Mouse (Mus musculus): ENCODE results near the gene Pold4.

Gene Pold4

GRCm38 (mm10) chr19:4204889-4205288, 26.8 kb upstream of the Pold4 start:
- no peak for DNase-seq

DNA sequence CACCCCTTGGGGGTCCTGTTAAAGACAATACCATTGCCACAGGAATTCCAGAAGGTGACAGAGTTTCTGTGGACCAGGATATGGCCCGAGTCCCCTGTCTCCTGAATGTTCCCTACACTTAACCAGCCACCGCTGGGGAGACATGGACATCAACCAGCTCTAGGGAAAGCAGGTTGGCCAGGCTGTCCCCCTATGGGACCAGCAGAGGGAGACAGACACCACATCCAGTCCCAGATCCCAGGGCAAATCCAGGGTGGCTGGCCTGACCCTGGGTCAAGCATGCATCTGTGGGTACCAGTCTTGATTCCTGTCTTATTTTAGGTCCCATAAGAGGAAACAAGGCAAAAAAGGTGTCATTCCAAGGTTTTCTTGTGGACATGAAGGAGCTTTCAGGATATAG, 24.7 kb upstream of the Pold4 start:
- DNase-seq = peak; percentile 68

GRCm38 (mm10) chr19:4208563-4208962, 23.1 kb upstream of the Pold4 start:
- no peak for DNase-seq

- no peak for DNase-seq
These were observed 19.7 kb upstream of the Pold4 start for GRCm38 (mm10) chr19:4211891-4212588.

DNA sequence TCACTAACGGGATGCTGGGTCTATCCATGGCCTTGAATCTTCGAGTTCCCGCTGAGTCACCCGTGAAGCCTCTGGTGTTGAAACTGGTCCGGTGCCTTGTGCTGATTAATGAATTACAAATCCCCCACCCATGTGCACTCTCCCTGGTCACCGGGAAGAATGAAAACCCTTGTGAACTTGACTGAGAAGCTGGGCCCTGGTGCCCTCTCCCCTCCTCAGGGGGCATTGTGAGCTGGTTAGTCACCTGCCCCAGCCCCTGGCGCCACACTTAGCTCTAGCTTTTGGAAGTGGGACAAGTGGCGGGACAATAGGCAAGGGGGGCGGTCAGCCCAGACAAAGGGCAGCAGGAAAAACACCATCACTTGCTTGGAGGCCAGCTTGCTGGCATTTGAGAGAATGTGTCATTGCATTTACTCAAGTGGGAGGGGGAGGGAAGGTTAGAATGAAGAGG, 18.1 kb upstream of the Pold4 start:
- no peak for DNase-seq

DNA sequence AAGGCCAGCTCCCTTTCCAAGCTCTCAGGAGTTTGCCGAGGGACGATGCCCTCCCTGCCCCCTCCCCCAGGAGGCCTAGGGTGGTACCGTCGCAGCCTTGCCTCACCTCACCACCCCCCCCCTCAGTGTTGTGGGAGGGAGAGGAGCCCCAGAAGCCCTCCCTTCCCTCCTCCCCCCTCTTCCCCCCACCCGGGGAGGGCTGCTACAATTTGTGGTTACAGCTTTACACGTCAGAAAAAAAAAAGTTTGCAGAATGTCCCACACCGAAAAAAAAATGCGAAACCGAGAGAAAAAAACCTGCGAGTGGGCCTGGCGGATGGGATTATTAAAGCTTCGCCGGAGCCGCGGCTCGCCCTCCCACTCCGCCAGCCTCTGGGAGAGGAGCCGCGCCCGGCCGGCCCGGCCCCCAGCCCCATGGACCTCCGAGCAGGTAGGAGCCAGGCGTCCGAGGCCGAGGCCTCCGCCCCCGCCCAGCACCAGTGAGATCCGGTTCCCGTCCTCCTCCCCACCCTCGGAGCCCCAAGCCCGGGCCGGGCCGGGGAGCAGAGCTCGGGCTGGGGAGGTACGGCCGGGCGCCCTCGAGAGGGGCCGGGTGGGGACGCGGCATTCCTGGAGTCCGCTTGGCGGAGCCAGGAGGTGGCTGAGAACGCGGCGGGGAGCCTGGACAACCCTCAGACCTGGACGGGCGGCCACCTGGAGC, 17.5 kb upstream of the Pold4 start, which contains the start of the genes Clcf1 and AC109138.7:
Gene Clcf1 (plus strand): TSS at position 168 of the 700 bp plus-strand sequence.
Gene AC109138.7 (plus strand): TSS at position 287 of the 700 bp plus-strand sequence.
- peak; percentile 61 for DNase-seq

DNA sequence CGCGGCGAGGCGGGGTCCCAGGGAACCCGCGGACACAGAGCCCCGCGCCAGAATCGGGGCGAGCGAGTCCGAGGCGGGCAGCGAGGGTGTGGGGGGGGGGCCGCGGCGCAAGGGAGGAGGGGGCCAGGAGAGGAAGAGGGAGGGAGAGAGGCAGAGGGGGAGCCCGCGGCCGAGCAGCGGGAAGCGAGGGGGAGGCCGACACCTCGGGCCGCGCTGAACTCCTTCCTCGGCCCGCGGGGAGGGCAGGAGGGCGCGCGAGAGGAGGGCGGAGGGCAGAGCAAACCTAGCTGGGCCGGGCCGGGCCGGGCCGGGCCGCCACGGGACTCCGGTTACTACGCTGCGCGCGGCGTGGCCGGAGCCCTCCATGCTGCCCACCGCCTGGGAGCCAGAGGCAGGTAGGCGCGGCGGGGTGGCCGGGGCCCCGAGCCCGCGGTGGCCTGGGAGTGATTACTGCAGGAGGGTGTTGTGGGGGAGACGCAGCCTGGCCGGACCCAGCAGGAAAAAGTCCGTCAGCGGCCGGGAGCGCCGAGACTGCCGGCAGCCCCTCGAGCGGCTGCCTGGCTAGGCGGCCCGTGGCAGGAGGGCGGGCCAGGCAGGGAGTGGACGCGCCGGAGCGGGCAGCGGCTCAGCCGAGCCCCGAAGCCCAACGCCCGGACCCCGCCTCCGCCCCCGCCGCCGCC, 16.8 kb upstream of the Pold4 start:
- no peak for DNase-seq

DNA sequence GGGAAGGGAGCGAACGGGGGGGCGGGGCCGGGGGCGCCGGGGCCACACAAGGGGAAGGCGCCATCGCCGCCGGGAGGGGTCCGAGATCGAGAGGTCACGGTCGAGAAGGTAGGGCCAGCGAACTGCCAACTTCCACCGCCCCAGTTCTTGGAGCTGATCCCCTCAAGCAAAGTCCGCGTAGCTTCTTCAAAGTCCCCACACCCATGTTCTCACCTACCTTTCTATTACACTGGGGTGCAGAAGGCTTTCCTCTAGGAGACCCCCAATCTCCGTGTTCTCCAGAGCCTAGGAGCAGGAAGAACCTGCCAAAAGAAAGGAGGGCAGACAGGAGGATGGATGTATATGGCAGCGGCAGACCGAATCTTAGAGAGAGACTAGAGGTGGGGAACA, 16.3 kb upstream of the Pold4 start:
- no peak for DNase-seq

DNA sequence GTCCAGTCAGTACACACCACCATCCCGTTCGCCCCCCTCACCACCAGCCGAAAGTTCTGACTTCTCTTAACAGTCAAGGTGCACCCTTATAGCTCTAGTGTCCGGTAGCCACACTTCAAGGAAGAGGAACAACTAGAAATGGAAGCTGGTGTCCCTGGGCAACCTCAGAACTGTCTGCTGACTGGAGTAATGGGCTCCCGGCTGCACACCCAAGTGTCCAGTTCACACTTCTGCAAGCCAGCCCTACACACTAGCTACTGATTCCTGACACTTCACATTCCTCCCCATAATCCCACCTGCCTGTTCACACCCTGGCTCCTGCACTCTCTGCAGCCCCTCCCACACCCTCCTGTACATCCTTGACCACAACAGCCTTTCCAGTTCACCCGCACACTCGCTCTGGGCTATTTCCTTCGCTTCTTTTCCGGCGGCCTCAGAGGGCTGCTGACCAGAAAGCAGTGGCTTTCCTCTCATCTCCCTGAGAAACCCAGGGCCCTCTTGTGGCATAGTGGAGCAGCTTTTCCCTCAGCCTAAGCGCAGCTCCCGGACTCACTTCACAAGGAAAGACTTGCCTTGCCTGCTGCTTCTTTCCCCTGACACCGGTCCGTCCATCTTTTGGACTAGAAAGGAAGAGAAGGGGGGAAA, 15.5 kb upstream of the Pold4 start:
- DNase-seq = no peak

- no peak for DNase-seq
These were observed 14.6 kb upstream of the Pold4 start for GRCm38 (mm10) chr19:4217140-4217539.

DNA sequence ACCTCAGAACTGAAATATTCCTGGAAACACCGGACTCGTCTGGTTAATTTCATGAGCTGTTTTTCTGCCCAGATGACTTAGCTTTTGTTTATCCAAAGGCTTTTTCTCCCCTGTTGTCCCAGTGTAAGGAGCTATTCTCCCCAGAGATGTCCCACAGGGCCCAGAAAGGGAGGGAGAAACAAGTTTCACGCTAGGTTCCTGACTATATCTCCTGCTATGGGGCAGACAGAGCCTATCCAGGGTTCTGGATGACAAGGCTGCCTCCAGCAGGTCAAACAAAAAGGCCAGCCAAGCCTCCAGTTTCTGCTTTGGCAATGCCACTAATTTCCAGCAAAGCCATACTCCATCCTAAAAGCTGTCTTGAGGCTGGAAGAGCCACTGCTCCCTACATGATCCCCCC, 13.8 kb upstream of the Pold4 start:
- DNase-seq = no peak

DNA sequence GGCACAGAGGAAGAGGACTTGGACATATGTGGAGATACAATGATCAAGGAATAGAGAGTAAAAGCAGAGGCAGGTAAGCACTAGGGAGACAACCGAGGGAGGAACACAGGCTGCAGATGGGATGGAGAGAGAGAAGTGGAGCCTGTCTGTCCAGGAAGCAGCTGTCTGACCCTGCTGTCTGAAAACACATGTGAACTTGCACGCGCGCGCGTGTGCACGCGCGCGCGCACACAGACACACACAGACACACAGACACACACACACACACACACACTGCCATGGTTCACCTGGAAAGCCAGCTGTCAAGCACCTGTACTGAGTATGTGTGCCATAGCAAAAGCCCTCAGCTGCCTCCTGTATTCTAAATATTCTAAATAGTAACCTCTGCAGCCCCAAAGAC, 13.4 kb upstream of the Pold4 start:
- DNase-seq = no peak

DNA sequence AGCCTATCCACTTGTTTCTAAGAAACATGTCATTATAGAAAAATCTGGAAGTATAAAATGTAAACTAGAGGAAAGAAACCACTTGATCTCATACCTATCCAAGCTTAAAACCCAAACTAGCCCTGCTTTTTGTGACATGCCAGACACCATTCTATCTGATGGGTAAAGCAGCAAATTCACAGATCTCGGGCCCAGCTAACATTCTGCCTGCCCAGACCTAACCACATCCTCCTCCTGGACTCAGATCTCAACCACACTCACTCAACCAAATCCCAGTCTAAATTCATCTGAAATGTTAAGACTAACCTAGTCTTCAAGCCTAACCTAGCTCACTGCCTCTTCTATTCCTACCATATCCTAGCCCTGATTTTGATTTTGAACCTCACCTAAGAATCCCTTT, 12.9 kb upstream of the Pold4 start:
- DNase-seq = no peak

DNA sequence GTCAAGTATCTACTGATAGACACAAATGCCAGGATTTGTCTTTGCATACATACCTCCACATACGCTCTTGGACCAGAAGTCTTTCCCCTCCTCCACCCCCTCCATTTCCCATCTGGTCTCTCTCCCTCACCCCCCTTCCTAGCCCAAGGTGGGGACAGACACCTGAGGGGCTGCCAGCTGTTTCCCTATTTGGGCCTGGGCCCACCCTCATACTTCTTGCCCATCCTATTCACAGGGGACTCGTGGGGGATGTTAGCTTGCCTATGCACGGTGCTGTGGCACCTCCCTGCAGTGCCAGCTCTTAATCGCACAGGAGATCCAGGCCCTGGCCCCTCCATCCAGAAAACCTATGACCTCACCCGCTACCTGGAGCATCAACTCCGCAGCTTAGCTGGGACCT, 11.8 kb upstream of the Pold4 start:
- DNase-seq = no peak

DNA sequence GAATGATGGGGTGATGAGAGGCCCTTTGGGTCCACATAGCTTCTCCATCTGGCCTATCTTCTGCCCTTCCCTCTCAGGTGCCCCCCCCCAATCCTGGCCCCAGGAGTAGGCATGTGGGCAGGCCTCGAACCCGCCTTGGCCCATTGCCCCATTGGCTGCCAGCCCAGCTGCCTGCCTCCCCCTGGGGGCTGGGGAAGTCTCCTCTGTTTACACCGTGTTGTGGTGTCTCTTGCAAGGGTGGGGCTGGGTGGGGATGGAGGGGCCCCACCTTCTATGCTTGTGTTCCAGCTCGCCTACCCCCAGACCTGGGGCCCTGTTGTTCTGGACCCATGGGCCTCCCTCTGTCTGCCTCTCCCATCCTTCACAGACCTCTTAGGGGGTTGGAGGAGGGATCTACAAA, 11.3 kb upstream of the Pold4 start:
- DNase-seq = no peak

DNA sequence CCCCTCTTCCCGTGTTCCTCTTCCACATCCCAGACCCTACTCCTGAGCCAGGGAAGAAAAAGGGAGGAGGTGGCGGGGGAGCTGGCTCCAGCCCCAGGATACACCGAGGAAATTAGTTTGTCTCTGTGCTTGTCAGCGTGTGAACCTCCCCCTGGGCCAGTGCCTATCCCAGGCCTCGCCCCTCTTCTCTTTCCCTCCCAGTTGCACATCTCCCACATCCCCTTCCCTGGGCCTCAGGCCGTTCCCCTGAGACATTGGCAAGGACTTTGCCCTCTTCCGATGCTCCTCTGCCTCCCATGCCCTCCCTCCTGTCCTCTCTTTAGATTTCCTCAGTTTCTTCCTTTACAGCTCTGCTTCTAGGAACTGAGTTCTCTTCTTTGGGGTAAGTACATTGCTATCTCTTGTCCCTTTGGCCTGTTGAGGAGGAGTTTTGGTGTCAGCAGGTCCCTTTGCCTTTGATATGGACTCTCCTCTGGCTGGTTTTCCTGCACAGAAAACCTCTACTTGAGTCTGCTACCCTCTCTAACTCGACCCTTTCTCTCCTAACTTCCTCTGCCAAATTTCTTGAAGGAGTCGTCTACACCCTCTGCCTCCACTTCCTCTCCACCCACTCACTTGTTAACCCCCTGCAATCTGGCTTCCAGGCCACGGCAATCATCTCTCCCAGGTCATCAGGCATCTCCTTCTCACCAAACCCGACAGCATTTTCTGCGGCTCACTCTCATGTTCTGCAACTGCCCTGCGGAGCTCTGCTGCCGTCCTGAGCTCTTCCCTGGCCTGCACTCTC, 10.5 kb upstream of the Pold4 start:
- DNase-seq = peak; percentile 38

- DNase-seq = peak; percentile 13
These were observed 9.5 kb upstream of the Pold4 start for GRCm38 (mm10) chr19:4222165-4222564.

GRCm38 (mm10) chr19:4226779-4227178, 4.9 kb upstream of the Pold4 start:
- peak; percentile 13 for DNase-seq

DNA sequence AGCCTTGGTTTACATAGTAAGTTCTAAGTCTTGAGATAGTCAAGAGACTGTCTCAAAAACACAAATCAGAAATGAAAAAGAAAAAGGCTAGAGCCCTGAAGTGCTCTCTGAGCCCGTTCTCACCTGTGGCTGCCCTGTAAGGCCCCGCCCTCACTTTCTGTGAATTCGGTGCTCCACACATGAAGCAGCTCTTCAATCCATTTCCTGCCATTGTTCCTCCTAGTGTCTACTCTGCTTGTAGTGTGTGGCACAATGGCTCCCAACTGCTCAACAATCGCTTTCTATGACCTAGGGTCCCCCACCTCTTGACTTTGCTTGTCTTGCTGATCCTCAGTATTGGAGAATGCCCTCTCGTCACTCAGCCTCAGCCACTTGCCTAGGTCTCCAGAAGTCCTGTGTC, 4.3 kb upstream of the Pold4 start:
- peak; percentile 37 for DNase-seq

DNA sequence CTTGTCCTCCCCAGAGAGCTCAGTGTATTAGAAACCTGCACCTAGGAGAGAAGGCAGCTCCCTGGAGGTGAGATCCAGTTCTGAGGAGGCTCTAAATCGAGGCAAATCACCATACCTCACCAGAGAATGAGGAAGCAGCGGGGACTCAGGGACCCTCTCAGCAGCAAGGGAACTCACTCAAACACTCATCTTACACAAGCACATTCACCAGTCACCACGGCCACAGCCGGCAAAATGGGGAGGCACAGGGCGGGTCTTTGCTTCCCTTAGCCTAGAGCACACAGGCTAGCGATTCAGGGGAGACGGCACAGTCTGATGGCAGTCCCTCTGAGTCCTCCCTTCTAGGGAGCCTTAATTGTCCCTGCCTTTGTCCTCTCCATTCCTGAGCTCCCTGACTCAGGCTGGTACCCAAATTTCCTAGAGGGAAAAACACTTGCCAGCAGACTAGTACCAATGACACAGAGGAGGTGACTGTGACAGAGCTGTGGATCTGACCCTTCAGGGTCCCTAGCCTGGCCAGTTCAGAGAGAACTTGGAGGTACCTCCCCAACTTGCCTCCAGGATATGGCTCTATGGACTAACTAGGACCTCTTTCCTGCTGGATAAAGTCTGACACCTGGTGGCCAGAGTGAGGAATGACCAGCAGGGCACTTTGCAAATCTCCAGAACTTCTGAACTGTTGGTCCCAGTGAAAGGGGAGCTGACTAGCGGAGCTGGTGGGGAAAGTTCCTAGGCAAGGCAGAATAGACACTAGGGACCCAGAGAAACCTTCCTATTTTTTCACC, 3.6 kb upstream of the Pold4 start:
- DNase-seq = peak; percentile 76

DNA sequence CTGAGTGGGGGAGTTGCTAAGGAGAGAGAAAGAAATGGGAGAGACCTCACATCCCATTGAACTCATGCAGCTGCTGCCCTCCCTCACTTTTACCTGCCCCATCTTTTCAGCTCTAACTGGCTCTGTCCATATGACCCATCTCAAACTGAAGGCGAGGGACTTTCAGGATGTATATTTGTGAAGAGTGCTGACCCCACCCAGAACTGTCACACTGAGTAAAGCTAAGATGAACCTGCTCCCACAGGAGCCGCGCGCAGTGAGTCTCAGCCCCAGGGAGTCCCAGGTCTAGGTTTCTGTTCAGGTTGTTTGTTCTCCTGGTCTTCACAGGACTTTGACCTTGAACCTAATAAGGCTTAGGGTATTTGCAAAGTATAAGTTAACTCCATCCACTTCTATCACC, 2.8 kb upstream of the Pold4 start:
- DNase-seq = no peak
